Mouse (Mus musculus): ENCODE results near the gene Mterf4.
"Not testable (repeated sequence)": the region's sequence is repeated elsewhere in the genome, so short reads cannot be mapped to it uniquely, and the experiment has no call there.

The Mterf4 gene

DNA sequence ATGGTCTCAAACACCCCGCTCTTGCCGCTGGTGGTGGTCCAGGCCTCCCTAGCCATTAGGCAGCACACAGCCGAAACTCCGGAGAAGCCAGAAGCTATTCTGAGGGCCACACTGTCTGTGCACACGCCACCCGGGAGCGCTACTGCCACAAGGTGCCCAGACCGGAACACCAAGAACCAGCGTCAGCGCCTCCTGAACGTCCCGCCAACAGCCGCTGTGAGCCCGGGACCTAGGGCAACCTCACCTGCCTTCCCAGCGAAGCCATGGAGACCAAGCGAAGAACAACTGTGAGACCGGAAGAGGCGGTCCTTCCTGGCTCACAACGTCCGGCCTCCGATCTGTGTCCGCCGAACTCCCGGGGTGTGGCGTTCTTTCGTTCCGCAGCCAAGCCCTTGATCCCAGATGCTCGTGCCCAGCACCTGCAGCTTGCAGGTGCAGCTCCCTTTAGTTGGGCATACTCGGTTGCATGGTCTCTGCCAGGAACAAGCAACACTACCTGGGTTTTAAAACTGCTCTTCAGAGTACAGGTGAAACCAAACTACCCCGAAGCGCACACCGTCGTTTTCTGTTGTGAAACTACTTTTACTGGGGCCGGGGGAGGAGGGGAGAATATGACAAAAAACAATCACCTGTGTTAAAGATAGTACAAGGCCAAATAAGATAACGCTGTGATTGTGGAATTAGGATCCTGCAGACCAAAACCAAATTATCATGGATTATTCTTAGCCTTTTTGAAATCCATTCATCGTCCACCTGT is at the start of gene Mterf4:
Gene Mterf4 (minus strand): TSS at position 335 of the 757 bp plus-strand sequence.
- in situ Hi-C loops (cut with MboI; ENCODE audit: unreplicated experiment in 2 of 2) = loop anchor here in 1 of 2 experiments (10.0 kb wide), 1 partner anchor 81 kb away; no protein-coding TSS in a partner anchor

DNA sequence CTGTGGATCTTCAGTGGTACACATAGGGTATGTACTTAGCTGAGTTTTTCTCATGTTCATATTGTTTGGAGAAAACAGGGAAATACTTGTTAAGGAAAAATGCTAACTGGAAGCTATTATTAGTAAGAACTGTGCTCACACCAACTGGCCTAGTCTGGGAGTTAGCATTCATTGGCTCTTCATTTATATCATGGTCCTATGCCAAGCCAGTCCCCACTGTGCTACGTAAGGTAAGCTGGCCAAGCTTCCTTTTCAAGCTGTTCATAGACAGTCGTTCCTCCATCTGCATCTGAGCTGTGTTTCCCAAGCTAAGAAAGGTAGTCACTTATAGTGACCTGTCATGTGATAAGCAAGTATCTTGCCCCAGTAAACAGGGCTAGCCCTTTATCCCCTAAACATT is 47.0 kb upstream of the Mterf4 start:
- in situ Hi-C loops (cut with MboI; ENCODE audit: unreplicated experiment in 2 of 2) = no loop called here

DNA sequence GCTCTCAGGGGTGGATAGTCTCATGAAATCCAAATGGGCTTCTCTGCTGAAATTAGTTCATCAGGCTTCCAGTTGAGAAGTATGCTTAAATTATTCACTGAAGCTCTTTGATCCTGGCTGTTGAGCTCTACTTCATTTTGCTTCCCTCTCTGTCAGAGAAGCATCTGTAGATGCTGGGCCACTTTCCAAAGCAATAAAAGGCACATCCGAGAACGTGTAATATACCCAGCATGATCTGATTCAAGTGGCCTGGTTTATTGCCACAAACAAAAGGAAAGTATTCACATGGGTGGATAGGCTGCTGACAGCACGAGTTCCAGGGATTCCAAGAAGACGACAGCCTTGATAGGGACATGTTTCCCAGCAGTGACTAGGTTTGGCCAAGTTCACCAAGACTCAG is 44.0 kb upstream of the Mterf4 start:
- in situ Hi-C loops (cut with MboI; ENCODE audit: unreplicated experiment in 2 of 2) = loop anchor here (5.0 to 10.0 kb wide), 3 partner anchors 125 to 177 kb away; no protein-coding TSS in a partner anchor

DNA sequence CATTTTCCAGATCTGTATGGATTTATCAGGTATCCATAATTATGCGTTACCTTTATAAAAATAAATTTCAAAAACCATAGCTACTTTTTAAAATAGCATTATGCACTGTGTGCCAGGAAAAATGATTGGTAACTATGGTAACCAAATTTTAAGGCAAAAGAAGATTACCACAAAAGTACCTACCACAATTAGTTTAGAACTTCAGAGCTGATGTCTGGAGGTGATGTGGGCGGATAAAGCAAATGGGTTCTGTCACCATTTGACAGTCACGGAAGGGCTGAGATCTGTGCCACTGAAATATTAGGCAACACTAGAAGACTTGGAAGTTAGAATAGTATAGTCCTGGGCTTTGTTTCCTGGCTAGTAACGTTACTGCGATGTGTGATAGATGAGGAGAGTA is 41.5 kb upstream of the Mterf4 start:
- in situ Hi-C loops (cut with MboI; ENCODE audit: unreplicated experiment in 2 of 2) = loop anchor here (5.0 to 10.0 kb wide), 3 partner anchors 122 to 175 kb away; no protein-coding TSS in a partner anchor

DNA sequence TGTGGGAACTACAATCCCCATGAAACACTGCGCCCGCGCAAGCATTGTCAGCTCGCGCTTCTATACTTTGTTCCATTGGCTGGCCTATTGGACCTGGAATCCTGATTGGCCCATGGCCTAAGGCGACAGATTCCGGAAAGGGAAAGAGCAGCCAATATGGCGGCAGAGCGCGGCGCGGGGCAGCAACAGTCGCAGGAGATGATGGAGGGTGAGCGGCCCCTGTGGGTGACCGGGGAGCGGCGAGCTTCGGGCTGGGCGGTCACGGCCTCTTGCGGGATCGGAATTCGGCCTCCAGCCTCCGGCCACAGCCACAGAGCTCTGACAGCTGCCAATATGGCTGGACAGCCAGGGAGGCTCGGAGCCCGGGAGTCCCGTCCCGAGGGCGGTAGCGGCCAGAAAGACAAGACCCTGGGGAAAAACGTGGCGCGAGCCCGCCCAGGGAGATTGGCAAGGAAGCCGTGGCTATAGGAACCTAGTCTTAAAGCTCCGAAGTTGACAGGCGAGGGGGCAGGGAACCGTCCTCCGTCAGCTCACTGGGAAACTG is 37.9 kb upstream of the Mterf4 start:
- in situ Hi-C loops (cut with MboI; ENCODE audit: unreplicated experiment in 2 of 2) = loop anchor here (5.0 to 10.0 kb wide), 3 partner anchors 119 to 169 kb away; no protein-coding TSS in a partner anchor

DNA sequence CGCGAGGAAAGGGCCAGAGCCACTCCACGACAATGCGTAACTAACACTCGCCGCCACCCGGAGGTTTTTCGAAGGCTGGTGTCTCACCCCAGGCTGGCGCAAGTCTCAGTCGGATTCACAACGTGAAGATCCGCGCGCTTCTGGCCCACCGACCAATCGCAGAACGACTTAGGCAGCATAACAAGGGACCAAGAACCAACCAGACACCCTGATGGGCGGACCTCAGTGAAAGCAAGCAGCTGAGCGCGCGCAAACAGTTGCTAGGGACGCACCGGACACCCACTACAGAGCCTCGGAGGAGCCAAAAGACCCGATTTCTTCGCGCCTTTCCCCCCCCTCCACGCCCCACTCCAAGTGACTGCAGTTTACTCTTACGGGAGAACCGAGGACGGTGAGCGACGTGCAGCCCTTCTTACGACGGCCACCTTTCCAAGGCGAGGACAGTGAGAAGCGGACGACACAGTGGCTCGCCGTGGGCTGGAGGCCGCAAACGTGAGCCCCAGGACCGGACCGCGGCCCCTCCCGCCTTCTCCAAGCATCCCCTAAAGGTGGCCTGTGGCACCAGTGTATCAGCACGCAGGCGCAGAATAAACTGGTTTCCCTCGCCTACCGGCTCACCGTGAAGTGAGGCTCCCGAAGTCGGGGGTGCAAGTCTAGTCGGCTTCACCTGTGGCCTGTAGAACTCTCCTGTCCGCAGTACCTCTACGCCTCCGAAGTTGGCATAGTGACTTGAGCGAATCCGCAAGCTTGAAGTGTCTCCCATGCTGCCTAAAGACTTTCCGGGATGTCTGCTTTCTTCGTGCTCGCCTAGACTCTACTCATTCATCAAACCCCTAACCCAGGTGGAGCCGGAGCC is 37.2 kb upstream of the Mterf4 start, which contains the start of the genes Ppp1r7 and Pask:
Gene Ppp1r7 (plus strand): TSS at position 207 of the 856 bp plus-strand sequence.
Gene Pask (minus strand): TSS at position 835 of the 856 bp plus-strand sequence.
- in situ Hi-C loops (cut with MboI; ENCODE audit: unreplicated experiment in 2 of 2) = loop anchor here (5.0 to 10.0 kb wide), 3 partner anchors 118 to 168 kb away; no protein-coding TSS in a partner anchor

DNA sequence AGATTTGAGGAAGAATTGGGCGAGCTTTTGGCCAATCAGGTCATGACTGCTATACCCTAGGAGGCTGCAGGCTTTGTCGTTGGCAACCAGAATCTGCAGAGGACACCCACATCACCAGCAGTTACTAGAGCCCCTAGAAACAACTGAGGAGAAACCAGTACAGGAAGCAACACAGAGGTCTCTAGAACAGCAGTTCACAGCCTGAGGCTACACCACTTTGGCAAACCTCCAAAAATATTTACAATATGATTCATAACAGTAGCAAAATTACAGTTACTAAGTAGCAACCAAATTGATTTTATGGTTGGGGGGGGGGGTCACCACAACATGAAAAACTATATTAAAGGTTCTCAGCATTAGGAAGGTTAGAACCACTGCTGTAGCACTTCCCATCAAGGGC is 28.9 kb upstream of the Mterf4 start:
- in situ Hi-C loops (cut with MboI; ENCODE audit: unreplicated experiment in 2 of 2) = no loop called here

DNA sequence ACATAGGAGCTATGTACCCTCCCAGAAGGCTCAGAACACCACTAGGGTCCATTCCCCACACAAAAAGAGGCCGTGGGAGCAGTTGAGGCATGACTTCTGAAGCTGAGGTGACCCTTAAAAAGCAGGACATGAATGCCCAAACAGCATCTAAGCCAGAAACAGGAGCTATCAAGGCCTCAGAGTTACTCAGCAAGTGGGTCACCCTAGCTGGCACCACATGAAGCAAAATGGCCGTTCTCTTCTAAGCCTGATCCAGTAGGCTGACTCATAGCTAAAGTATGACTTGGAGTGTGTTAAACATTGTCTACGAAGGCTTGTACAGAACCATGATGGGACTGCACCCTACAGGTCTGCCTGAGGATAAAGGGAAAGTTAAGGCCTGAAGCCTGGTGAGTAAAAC is 20.7 kb upstream of the Mterf4 start:
- in situ Hi-C loops (cut with MboI; ENCODE audit: unreplicated experiment in 2 of 2) = no loop called here

DNA sequence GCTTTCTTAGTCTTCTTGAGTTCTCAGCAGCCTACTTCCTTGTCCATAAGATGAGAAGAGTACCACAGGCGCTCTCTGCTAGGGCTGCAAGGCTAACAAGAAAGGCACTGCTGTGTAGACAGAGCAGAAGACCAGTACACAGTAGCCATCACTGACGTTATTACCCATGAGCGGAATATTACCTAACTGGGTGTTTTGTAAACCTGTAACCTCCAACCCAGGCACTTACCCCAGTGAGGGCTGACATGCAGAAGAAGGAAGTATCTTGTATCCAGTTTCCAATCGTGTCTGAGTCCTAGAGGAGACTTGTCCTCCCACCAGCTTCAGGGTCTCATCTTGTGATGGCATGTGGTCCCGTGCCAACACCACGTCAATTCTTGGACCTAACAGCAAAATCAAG is 18.3 kb upstream of the Mterf4 start:
- in situ Hi-C loops (cut with MboI; ENCODE audit: unreplicated experiment in 2 of 2) = no loop called here

DNA sequence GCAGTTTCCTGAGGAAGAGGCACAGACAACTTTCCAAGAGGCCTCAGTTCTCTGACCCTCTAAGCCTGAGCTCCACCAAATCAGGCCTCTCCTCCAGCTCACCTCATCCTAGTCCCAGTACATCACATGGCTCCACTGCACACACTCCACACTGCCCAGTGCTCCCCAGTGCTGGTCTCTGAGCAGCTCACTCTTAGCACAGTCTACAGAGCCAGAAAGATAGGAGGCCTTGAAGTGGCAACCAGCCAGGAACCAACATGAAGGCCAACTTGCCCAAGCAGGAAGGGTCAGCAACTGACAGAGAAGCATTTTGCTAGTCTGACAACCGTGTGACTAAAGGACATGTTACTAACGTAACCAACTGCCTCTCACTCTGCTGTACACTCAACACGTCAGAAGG is 5.1 kb downstream of the Mterf4 start:
- in situ Hi-C loops (cut with MboI; ENCODE audit: unreplicated experiment in 2 of 2) = loop anchor here in 1 of 2 experiments (10.0 kb wide), 1 partner anchor 76 kb away; no protein-coding TSS in a partner anchor

DNA sequence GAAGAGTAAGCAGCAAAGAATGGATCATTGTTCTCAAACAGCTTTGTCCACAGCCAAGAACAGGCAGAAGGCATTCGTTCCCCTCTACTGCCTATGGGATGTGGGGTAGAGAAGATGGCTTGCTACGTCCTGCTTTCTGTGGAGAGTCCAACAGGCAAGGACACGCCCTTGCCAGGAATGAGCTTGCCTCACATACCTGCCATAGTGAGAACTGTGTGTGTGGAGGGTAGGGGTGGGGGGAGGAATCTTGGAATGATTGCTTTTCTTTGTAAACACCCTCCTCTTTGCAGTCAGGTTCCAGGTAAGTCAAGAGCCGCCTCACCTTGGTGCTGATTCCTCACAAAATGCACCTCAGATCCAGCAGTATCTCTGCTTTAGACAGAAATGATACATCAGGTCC is 5.9 kb downstream of the Mterf4 start:
- in situ Hi-C loops (cut with MboI; ENCODE audit: unreplicated experiment in 2 of 2) = loop anchor here in 1 of 2 experiments (10.0 kb wide), 1 partner anchor 75 kb away; no protein-coding TSS in a partner anchor

DNA sequence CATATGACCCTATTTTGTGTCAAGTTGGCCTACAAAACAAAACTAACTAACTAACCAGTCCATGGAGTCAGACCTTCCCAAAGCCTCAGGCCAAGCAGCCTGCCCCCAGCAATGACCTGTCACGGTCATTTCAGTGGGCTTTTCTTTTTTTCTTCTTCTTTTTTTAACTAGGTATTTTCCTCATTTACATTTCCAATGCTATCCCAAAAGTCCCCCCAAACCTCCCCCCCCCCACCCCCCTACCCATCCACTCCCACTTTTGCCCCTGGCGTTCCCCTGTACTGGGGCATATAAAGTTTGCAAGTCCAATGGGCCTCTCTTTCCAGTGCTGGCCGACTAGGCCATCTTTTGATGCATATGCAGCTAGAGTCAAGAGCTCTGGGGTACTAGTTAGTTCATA is 11.2 kb downstream of the Mterf4 start:
- in situ Hi-C loops (cut with MboI; ENCODE audit: unreplicated experiment in 2 of 2) = not testable (repeated sequence)

DNA sequence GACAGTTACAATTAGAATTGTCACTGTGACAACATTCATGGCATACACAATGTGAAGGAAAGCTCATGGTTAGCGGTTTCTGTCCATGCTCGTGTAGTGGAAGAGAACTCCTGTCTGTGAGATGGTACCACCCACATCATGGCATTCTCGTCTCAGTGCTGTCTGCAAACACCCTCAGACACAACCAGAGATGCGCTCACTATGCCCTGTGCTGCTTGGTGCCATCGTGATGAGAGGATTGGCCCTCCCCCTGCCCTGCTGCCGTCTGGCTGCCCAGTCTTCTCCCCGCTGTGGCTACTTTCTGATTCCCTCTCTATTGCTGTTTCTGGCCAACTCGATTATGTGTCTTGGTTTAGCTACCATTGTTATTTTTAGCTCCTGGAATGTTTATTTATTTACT is 13.7 kb downstream of the Mterf4 start:
- in situ Hi-C loops (cut with MboI; ENCODE audit: unreplicated experiment in 2 of 2) = no loop called here

DNA sequence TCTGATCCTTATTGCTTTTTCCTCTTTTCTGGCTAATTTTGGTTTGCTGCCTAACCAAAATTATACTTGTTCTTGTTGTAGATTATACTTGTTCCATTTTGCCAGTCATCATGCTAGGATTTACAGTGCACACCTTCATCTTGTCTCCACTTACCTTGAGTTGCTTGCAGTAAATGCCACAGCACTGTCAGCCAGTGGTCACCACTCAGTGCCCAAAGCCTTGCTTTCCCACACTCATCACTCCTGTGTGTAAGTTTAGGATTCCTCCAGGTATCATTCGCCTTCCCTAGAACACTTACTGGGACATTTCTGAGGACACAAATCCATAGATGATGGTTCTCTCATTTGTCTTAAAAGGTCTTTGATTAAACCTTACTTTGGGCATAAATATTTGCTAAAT is 14.1 kb downstream of the Mterf4 start:
- in situ Hi-C loops (cut with MboI; ENCODE audit: unreplicated experiment in 2 of 2) = no loop called here

DNA sequence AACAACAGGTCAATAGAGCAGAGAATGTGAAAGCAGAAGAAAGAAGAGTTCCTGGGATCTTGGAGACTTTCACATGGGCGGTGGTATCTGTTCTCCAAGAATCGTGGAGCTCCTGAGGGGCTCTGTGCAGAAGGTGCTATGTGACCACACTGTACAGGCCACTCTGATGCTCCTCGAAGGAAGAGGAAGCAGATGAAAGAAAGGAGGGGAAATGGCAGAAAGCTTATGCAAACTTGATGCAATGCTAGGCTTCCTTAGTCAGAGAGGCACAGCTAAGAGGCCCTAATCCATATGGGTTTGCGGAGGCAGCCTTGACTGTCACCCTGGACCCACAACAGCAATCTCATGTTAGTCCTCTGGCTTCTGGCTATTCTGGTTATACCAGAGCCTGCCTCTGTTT is 14.8 kb downstream of the Mterf4 start:
- in situ Hi-C loops (cut with MboI; ENCODE audit: unreplicated experiment in 2 of 2) = no loop called here

DNA sequence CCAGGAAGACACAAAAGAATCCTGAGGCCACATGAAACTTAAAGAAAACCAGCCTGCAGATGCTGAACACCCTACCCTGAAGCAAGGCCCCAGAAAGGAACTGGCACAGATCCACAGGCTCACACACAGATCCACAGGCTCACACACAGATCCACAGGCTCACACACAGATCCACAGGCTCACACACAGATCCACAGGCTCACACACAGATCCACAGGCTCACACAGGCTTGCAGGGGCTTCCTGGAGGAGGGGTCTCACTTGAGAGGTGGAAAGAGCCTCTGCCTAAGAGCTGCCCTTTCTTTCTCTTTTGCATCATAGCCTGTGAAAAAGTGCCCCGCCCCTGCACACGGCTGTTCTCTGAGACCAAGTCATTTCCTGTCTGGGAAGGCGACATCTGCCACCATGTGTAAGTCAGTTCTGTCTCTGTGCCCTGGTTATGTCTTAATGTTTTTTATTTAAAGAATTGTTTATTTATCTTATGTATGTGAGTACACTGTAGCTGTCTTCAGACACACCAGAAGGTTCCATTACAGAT is 16.0 kb downstream of the Mterf4 start:
- in situ Hi-C loops (cut with MboI; ENCODE audit: unreplicated experiment in 2 of 2) = no loop called here

DNA sequence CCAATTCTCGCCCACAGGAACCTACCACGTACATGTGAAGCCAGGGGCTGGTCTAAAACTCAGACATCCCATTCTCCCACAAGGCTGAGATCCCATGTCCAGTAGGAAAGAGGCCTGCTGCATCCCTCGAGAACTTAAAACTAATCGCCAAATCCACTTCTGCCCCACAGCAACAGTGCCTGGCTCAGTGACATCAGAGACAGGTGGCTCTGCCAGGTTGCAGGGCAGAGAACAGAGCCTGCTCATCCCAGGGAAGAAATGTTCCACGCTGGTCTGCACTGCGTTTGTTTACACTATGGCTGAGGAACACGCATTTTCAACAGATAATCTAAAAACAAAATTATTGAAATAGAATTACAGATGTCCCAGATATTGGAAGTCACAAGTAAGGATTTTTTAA is 28.7 kb downstream of the Mterf4 start:
- in situ Hi-C loops (cut with MboI; ENCODE audit: unreplicated experiment in 2 of 2) = no loop called here

DNA sequence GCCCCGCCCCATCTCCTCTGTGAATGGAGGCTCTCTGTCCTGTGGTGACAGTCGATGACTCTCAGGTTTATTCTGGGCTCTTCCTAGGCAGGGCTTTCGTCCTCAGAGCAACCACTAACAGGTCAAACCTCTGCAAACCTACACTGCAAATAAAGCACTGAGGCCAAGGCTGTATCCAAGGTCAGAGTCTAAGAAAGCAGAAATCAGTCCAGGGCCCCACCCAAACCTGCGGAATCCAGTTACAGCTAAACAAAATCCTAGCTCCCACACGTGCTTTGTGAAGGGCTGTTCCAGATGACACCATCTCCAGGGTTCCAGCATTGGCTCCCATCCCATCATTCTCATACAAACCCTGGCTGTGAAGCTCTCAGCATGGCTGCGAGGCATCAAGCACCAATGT is 30.2 kb downstream of the Mterf4 start:
- in situ Hi-C loops (cut with MboI; ENCODE audit: unreplicated experiment in 2 of 2) = no loop called here

DNA sequence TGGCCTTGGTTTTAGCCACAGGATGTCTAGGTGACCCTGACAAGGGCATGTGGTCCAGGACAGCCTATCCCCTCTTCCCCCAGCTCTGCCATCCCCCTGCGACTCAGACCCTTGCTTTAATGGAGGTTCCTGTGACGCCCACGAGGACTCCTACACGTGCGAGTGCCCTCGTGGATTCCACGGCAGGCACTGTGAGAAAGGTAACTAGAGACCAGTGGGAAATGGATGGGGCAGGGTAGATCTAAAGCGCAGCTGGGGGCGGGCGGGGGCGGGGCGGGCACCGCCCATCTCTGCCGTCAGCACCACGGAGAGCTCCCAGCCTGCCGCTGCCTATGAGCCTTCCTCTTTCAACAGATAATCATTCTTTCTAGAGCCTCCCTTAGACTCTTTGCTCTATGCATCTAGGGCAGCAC is 33.3 kb downstream of the Mterf4 start:
- in situ Hi-C loops (cut with MboI; ENCODE audit: unreplicated experiment in 2 of 2) = no loop called here

DNA sequence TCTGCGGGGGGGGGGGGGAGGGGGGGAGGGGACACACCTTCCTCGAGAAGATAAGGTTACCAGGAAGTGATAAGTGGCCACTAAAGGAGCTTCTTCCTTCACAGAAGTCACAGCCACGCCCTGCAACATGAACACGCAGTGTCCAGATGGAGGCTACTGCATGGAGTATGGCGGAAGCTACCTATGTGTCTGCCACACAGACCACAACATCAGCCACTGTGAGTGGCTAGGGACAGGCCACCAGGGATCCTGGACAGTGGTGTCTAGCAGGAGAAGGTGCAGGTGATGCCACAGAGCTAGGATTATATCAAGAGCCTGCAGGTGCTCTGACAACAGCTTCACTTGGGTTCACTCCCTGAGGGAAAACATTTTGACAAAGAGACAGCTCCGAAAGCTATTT is 34.0 kb downstream of the Mterf4 start:
- in situ Hi-C loops (cut with MboI; ENCODE audit: unreplicated experiment in 2 of 2) = no loop called here

Measured in v-Abl transformed pro-B cells (cell line).